Mouse (Mus musculus) lung, postnatal 0 days (tissue): ENCODE measurements around the gene Olfr20. TPM values are rescaled to one million over a fixed set of nuclear protein-coding genes. Genes with fewer than 3 reads are reported as not detected.
A peak's percentile ranks its signal among the peaks of the same experiment; 100 is the strongest.
"Not testable (repeated sequence)": the region's sequence is repeated elsewhere in the genome, so short reads cannot be mapped to it uniquely, and the experiment has no call there.

Experiments
- ATAC-seq: fragments of 200-750 bp; cut with Nextera tagmentation; 2 replicates; pipeline ENCODE4 v1.8.0; 2017; ENCODE audit warnings: moderate library complexity
- DNase-seq: peaks from one replicate; pipeline ENCODE4 v3.0.0-alpha.2; 2016; ENCODE audit warnings: low spot score
- H3K27ac ChIP-seq: fragments of 300-500 bp; sonication (generic); 2 replicates; pipeline ENCODE4 v1.5.1; 2014; ENCODE audit warnings: antibody characterized with exemption, mild to moderate bottlenecking, low read length, mixed read lengths
- H3K27me3 ChIP-seq: fragments of 300-500 bp; sonication (generic); replicated peaks from 2 replicates; pipeline ENCODE4 v1.6.1; 2014; ENCODE audit warnings: low read length, mixed read lengths; ENCODE audit not compliant: insufficient read depth
- H3K36me3 ChIP-seq: fragments of 300-500 bp; sonication (generic); 2 replicates; pipeline ENCODE4 v1.6.1; 2014; ENCODE audit warnings: low read length, mixed read lengths; ENCODE audit not compliant: insufficient read depth
- H3K4me1 ChIP-seq: fragments of 300-500 bp; sonication (generic); 2 replicates; pipeline ENCODE4 v1.6.1; 2014; ENCODE audit warnings: antibody characterized with exemption, low read depth, low read length, mixed read lengths; ENCODE audit not compliant: insufficient read depth
- H3K4me2 ChIP-seq: fragments of 300-500 bp; sonication (generic); replicated peaks from 2 replicates; pipeline ENCODE4 v1.6.1; 2014; ENCODE audit warnings: low read depth, mild to moderate bottlenecking, low read length, moderate library complexity, mixed read lengths
- H3K4me3 ChIP-seq: fragments of 300-500 bp; sonication (generic); 2 replicates; pipeline ENCODE4 v1.5.1; 2014; ENCODE audit warnings: low read depth, low read length
- H3K9ac ChIP-seq: fragments of 300-500 bp; sonication (generic); replicated peaks from 2 replicates; pipeline ENCODE4 v1.6.1; 2014; ENCODE audit warnings: low read depth, mild to moderate bottlenecking
- H3K9me3 ChIP-seq: fragments of 300-500 bp; sonication (generic); 2 replicates; pipeline ENCODE4 v1.6.1; 2016; ENCODE audit warnings: low read length, mixed read lengths
- CTCF ChIP-seq: IDR thresholded peaks from 2 replicates; pipeline ENCODE4 v1.5.1; 2016; ENCODE audit warnings: antibody characterized with exemption, mild to moderate bottlenecking
- EP300 ChIP-seq: IDR thresholded peaks from 2 replicates; pipeline ENCODE4 v1.6.1; 2016; ENCODE audit warnings: antibody characterized with exemption, mild to moderate bottlenecking, control low read depth
- WGBS: fragments of 180-500 bp; shearing (Covaris S2); extraction: QIAGEN DNeasy Blood & Tissue Kit; methylation state at CpG from one replicate; pipeline ENCODE4 v1.1.7; 2014; 5-methylcytosine and 5-hydroxymethylcytosine counted together
- polyA plus RNA-seq: library from polyadenylated mRNA; unstranded; fragments of >200 nt; fragmentation: Nextera tagmentation; extraction: Ambion mirVana; gene quantifications from 2 replicates; pipeline ENCODE4 v1.2.1, GENCODE M21; 2015

The Olfr20 gene
- not detected in 2 replicates for polyA plus RNA-seq

DNA sequence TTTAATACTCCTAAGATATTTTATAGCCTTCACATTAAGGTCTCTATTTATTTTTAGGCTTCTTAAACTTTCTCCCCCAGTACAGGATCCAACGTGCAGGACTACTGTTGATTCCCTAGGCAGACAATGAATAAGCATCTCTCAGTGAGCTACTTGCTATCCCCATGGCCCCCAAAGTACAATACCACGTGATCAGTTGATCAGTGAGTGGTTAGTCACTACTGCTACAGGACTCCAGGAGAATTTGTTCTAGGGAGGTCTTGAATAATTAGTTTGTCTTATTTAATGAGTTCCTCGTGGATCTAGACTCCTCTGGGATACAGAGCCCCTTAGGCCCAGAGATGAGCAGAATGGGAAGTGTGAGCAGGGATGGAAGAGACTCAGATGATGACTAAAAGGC, at the start of gene Olfr20:
Gene Olfr20, plus strand, starts transcription at position 301 of the 400 bp plus-strand sequence.
- no peak for TF ChIP-seq CTCF
- TF ChIP-seq EP300: no peak
- no peaks in the 10 kb centered on the region for H3K36me3 ChIP-seq
- no peak within 1 kb of the TSS for H3K27ac ChIP-seq
- no peak within 1 kb of the TSS for H3K4me2 ChIP-seq
- DNase-seq (no peak), ATAC-seq (no peak)
- no peaks in the 10 kb centered on the region for H3K27me3 ChIP-seq
- no peak within 1 kb of the TSS for H3K4me3 ChIP-seq
- H3K9me3 ChIP-seq: no peaks in the 10 kb centered on the region
- no peaks in the 10 kb centered on the region for H3K4me1 ChIP-seq
- H3K9ac ChIP-seq: no peak within 1 kb of the TSS
- WGBS: 33% methylated on average over 3 of the region's 3 CpGs

DNA sequence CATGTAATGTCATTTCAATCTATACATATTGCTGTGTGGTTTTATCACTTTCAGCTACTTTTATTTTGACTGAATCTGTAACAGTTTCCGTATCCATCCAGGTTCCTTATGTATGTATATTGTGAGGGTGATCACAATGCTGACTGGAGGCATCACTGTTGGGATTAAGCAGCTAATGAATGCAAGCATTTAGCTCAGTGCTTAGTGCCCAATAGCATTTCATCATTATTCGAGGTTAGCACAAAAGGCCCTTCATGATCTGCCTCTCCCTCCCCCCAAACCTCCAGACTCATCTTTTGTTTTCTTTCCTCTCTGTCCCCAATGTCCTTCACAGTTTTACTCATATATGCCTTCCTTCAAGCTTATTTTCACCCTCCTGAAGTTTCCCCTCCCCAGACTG, 47.5 kb upstream of the Olfr20 start:
- WGBS: 54% methylated on average over 2 of the region's 2 CpGs
- Histone ChIP-seq H3K27ac (no peak overlapping the region), H3K36me3 (no peaks in the 10 kb centered on the region), H3K4me2 (no peak overlapping the region), H3K27me3 (no peaks in the 10 kb centered on the region), H3K9ac (no peak overlapping the region), H3K9me3 (no peaks in the 10 kb centered on the region), H3K4me1 (no peaks in the 10 kb centered on the region), H3K4me3 (no peak overlapping the region)
- TF ChIP-seq CTCF: no peak
- no peak for TF ChIP-seq EP300
- no peak for ATAC-seq
- no peak for DNase-seq

DNA sequence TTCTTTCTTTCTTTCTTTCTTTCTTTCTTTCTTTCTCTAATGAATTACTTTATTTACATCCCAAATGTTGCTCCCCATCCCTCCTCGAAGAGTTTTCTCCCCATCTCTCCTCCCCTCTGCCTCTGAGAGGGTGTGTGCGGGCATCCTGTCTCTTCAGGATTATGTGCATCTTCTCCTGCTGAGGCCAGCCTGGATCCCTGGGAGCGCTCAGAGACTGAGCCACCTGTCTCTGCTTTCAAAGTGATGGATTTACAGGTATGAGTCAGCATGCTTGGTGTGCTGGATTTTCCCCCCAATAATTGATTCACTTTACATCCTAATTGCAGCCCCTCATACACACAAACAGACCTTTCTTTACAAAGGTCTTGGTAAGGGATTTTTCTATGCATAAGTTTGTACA, 34.6 kb upstream of the Olfr20 start:
- Histone ChIP-seq H3K27me3 (no peaks in the 10 kb centered on the region), H3K36me3 (no peaks in the 10 kb centered on the region), H3K4me3 (no peak overlapping the region), H3K9me3 (no peaks in the 10 kb centered on the region), H3K27ac (no peak overlapping the region), H3K9ac (no peak overlapping the region), H3K4me1 (no peaks in the 10 kb centered on the region), H3K4me2 (no peak overlapping the region)
- WGBS: 46% methylated on average over 3 of the region's 3 CpGs
- TF ChIP-seq EP300: no peak
- TF ChIP-seq CTCF: no peak
- ATAC-seq (no peak), DNase-seq (no peak)

- DNase-seq, H3K4me1 ChIP-seq, ATAC-seq, H3K9ac ChIP-seq, H3K9me3 ChIP-seq, H3K4me3 ChIP-seq, H3K36me3 ChIP-seq, H3K27ac ChIP-seq, H3K27me3 ChIP-seq, H3K4me2 ChIP-seq: not testable (repeated sequence)
- 71% methylated on average over 2 of the region's 2 CpGs for WGBS
These were observed 32.0 kb upstream of the Olfr20 start for GRCm38 (mm10) chr11:73318581-73318980.

GRCm38 (mm10) chr11:73321064-73321463, 29.5 kb upstream of the Olfr20 start:
- not testable (repeated sequence) for H3K27ac ChIP-seq, H3K27me3 ChIP-seq, H3K36me3 ChIP-seq, H3K4me1 ChIP-seq, H3K9me3 ChIP-seq, H3K4me2 ChIP-seq, H3K9ac ChIP-seq, DNase-seq, ATAC-seq, H3K4me3 ChIP-seq
- WGBS: 90% methylated on average over 13 of the region's 13 CpGs

- Histone ChIP-seq H3K27ac (peak overlapping the region; percentile 28; the same call in 1 of the 2 replicates), H3K9me3 (no peaks in the 10 kb centered on the region), H3K4me1 (no peaks in the 10 kb centered on the region), H3K27me3 (no peaks in the 10 kb centered on the region), H3K9ac (no peak overlapping the region), H3K4me3 (no peak overlapping the region), H3K4me2 (no peak overlapping the region; the same call in 1 of the 2 replicates), H3K36me3 (no peaks in the 10 kb centered on the region)
- 56% methylated on average over 9 of the region's 9 CpGs for WGBS
- DNase-seq (peak; percentile 78), ATAC-seq (peak; percentile 75)
- no peak for TF ChIP-seq EP300
- TF ChIP-seq CTCF: no peak
These were observed 26.4 kb upstream of the Olfr20 start for GRCm38 (mm10) chr11:73323906-73324830.
